Mouse (Mus musculus) stomach, embryonic 14.5 days (tissue): Measurements from ENCODE around the gene Erbb4. TPM values are rescaled to one million over a fixed set of nuclear protein-coding genes. Genes with fewer than 3 reads are reported as not detected.

Experiments used
- ATAC-seq: fragments of 200-750 bp; cut with Nextera tagmentation; 2 replicates; pipeline ENCODE4 v1.8.0; 2017; ENCODE audit warnings: low read depth, moderate TSS enrichment; ENCODE audit not compliant: insufficient number of reproducible peaks, insufficient read depth, low FRiP score
- H3K27ac ChIP-seq: fragments of 300-500 bp; sonication (generic); 2 replicates; pipeline ENCODE4 v1.5.1; 2014; ENCODE audit warnings: mild to moderate bottlenecking, low read length, moderate library complexity, mixed read lengths
- H3K27me3 ChIP-seq: fragments of 300-500 bp; sonication (generic); 2 replicates; pipeline ENCODE4 v1.6.1; 2014; ENCODE audit warnings: low read length, control low read depth, mixed read lengths; ENCODE audit not compliant: control insufficient read depth, insufficient read depth
- H3K36me3 ChIP-seq: fragments of 300-500 bp; sonication (generic); 2 replicates; pipeline ENCODE4 v1.6.1; 2014; ENCODE audit warnings: mild to moderate bottlenecking, control low read depth, low read length, moderate library complexity, mixed read lengths; ENCODE audit not compliant: control insufficient read depth, insufficient read depth
- H3K4me1 ChIP-seq: fragments of 300-500 bp; sonication (generic); 2 replicates; pipeline ENCODE4 v1.6.1; 2014; ENCODE audit warnings: low read length, control low read depth, mixed read lengths; ENCODE audit not compliant: control insufficient read depth, insufficient read depth
- H3K4me2 ChIP-seq: fragments of 300-500 bp; sonication (generic); replicated peaks from 2 replicates; pipeline ENCODE4 v1.6.1; 2014; ENCODE audit warnings: low read depth, low read length, control low read depth
- H3K4me3 ChIP-seq: fragments of 300-500 bp; sonication (generic); 2 replicates; pipeline ENCODE4 v1.5.1; 2014; ENCODE audit warnings: low read depth, low read length, control low read depth
- H3K9ac ChIP-seq: fragments of 300-500 bp; sonication (generic); replicated peaks from 2 replicates; pipeline ENCODE4 v1.6.1; 2014; ENCODE audit warnings: low read depth, mild to moderate bottlenecking, control low read depth, low read length, moderate library complexity, mixed read lengths
- H3K9me3 ChIP-seq: fragments of 300-500 bp; sonication (generic); 2 replicates; pipeline ENCODE4 v1.6.1; 2016; ENCODE audit warnings: low read depth, low read length, control low read depth; ENCODE audit not compliant: control insufficient read depth
- WGBS: fragments of 180-500 bp; shearing (Covaris S2); extraction: QIAGEN DNeasy Blood & Tissue Kit; methylation state at CpG from one replicate; pipeline ENCODE4 v1.1.7; 2014; 5-methylcytosine and 5-hydroxymethylcytosine counted together
- polyA plus RNA-seq: library from polyadenylated mRNA; unstranded; fragments of >200 nt; fragmentation: Nextera tagmentation; extraction: Ambion mirVana; gene quantifications from 2 replicates; pipeline ENCODE4 v1.2.1, GENCODE M21; 2014

The Erbb4 gene
- polyA plus RNA-seq, 1 experiment from 2014 or later: 0.58 TPM

GRCm38 (mm10) chr1:68860341-68860740 is 247.5 kb downstream of the Erbb4 start:
- Histone ChIP-seq H3K9ac (no peak overlapping the region), H3K4me3 (no peak overlapping the region), H3K9me3 (no peaks in the 10 kb centered on the region), H3K4me2 (no peak overlapping the region), H3K4me1 (no peaks in the 10 kb centered on the region), H3K27ac (no peak overlapping the region), H3K36me3 (no peaks in the 10 kb centered on the region), H3K27me3 (no peaks in the 10 kb centered on the region)
- ATAC-seq: no peak
- 94% methylated on average over 2 of the region's 2 CpGs for WGBS

GRCm38 (mm10) chr1:68859480-68859879 is 248.4 kb downstream of the Erbb4 start:
- 90% methylated on average over 4 of the region's 4 CpGs for WGBS
- Histone ChIP-seq H3K4me3 (no peak overlapping the region), H3K27ac (no peak overlapping the region), H3K27me3 (no peaks in the 10 kb centered on the region), H3K4me2 (no peak overlapping the region), H3K9ac (no peak overlapping the region), H3K36me3 (no peaks in the 10 kb centered on the region), H3K4me1 (no peaks in the 10 kb centered on the region), H3K9me3 (no peaks in the 10 kb centered on the region)
- no peak for ATAC-seq

- ATAC-seq: no peak
- Histone ChIP-seq H3K9ac (no peak overlapping the region), H3K27ac (no peak overlapping the region), H3K27me3 (no peaks in the 10 kb centered on the region), H3K9me3 (no peaks in the 10 kb centered on the region), H3K36me3 (no peaks in the 10 kb centered on the region), H3K4me1 (no peaks in the 10 kb centered on the region), H3K4me3 (no peak overlapping the region), H3K4me2 (no peak overlapping the region)
- 60% methylated on average over 4 of the region's 4 CpGs for WGBS
Observed at GRCm38 (mm10) chr1:68839352-68839751, 268.5 kb downstream of the Erbb4 start.

- Histone ChIP-seq H3K27ac (no peak overlapping the region), H3K27me3 (no peaks in the 10 kb centered on the region), H3K36me3 (no peaks in the 10 kb centered on the region), H3K9ac (no peak overlapping the region), H3K4me1 (no peaks in the 10 kb centered on the region), H3K9me3 (no peaks in the 10 kb centered on the region), H3K4me2 (no peak overlapping the region), H3K4me3 (no peak overlapping the region)
- no peak for ATAC-seq
- 66% methylated on average over 3 of the region's 3 CpGs for WGBS
Observed at GRCm38 (mm10) chr1:68834686-68835085, 273.2 kb downstream of the Erbb4 start.

- ATAC-seq: no peak
- H3K36me3 ChIP-seq: no peaks in the 10 kb centered on the region
- H3K27me3 ChIP-seq: no peaks in the 10 kb centered on the region
- H3K4me3 ChIP-seq: no peak overlapping the region
- no peak overlapping the region for H3K27ac ChIP-seq
- H3K9ac ChIP-seq: no peak overlapping the region
- no peak overlapping the region for H3K4me2 ChIP-seq
- H3K9me3 ChIP-seq: no peaks in the 10 kb centered on the region
- no peaks in the 10 kb centered on the region for H3K4me1 ChIP-seq
Observed at GRCm38 (mm10) chr1:68832101-68832500, 275.8 kb downstream of the Erbb4 start.

GRCm38 (mm10) chr1:68831575-68831974 is 276.3 kb downstream of the Erbb4 start:
- 74% methylated on average over 1 of the region's 1 CpGs for WGBS

GRCm38 (mm10) chr1:68830501-68831239 is 277.2 kb downstream of the Erbb4 start:
- Histone ChIP-seq H3K4me1 (no peaks in the 10 kb centered on the region), H3K9me3 (no peaks in the 10 kb centered on the region), H3K4me3 (no peak overlapping the region), H3K36me3 (no peaks in the 10 kb centered on the region), H3K27ac (no peak overlapping the region), H3K4me2 (no peak overlapping the region), H3K9ac (no peak overlapping the region), H3K27me3 (no peaks in the 10 kb centered on the region)
- 79% methylated on average over 2 of the region's 2 CpGs for WGBS
- ATAC-seq: no peak

More at GRCm38 (mm10) chr1:68831575-68831974, 276.3 kb downstream of the Erbb4 start:
- H3K9ac ChIP-seq: no peak overlapping the region
- no peak for ATAC-seq
- H3K27me3 ChIP-seq: no peaks in the 10 kb centered on the region
- H3K4me2 ChIP-seq: no peak overlapping the region
- no peaks in the 10 kb centered on the region for H3K9me3 ChIP-seq
- H3K4me3 ChIP-seq: no peak overlapping the region
- H3K36me3 ChIP-seq: no peaks in the 10 kb centered on the region
- H3K27ac ChIP-seq: no peak overlapping the region
- no peaks in the 10 kb centered on the region for H3K4me1 ChIP-seq

GRCm38 (mm10) chr1:68823116-68823644 is 284.7 kb downstream of the Erbb4 start:
- no peak for ATAC-seq
- Histone ChIP-seq H3K4me2 (no peak overlapping the region), H3K9me3 (no peaks in the 10 kb centered on the region), H3K36me3 (no peaks in the 10 kb centered on the region), H3K27ac (no peak overlapping the region), H3K4me3 (no peak overlapping the region), H3K9ac (no peak overlapping the region), H3K4me1 (no peaks in the 10 kb centered on the region), H3K27me3 (no peaks in the 10 kb centered on the region)
- 82% methylated on average over 2 of the region's 2 CpGs for WGBS

GRCm38 (mm10) chr1:68806711-68807110 is 301.1 kb downstream of the Erbb4 start:
- Histone ChIP-seq H3K27me3 (no peaks in the 10 kb centered on the region), H3K9ac (no peak overlapping the region), H3K36me3 (no peaks in the 10 kb centered on the region), H3K9me3 (no peaks in the 10 kb centered on the region), H3K4me3 (no peak overlapping the region), H3K27ac (no peak overlapping the region), H3K4me1 (no peaks in the 10 kb centered on the region), H3K4me2 (no peak overlapping the region)
- WGBS: 60% methylated on average over 2 of the region's 2 CpGs
- ATAC-seq: no peak
